Mouse (Mus musculus): ENCODE data around the gene Plekha5.
"Not testable (repeated sequence)": the region's sequence is repeated elsewhere in the genome, so short reads cannot be mapped to it uniquely, and the experiment has no call there.

The Plekha5 gene

GRCm38 (mm10) chr6:140490220-140490619 lies 66.4 kb downstream of the Plekha5 start:
- DNase-seq (ENCODE audit: low read depth, low spot score): no peak

- peak; percentile 33 for DNase-seq (ENCODE audit: low read depth, low spot score)
Measured at GRCm38 (mm10) chr6:140490921-140491537, 67.2 kb downstream of the Plekha5 start.

- DNase-seq (ENCODE audit: low read depth, low spot score): no peak
Measured at GRCm38 (mm10) chr6:140492043-140492442, 68.2 kb downstream of the Plekha5 start.

- no peak for DNase-seq (ENCODE audit: low read depth, low spot score)
Measured at GRCm38 (mm10) chr6:140498074-140498473, 74.2 kb downstream of the Plekha5 start.

GRCm38 (mm10) chr6:140498958-140499357 lies 75.1 kb downstream of the Plekha5 start:
- DNase-seq (ENCODE audit: low read depth, low spot score): no peak

GRCm38 (mm10) chr6:140500829-140501228 lies 77.0 kb downstream of the Plekha5 start:
- DNase-seq (ENCODE audit: low read depth, low spot score): not testable (repeated sequence)

- DNase-seq (ENCODE audit: low read depth, low spot score): peak; percentile 81
Measured at GRCm38 (mm10) chr6:140501841-140502240, 78.0 kb downstream of the Plekha5 start.

- DNase-seq (ENCODE audit: low read depth, low spot score): peak; percentile 17
Measured at GRCm38 (mm10) chr6:140504796-140505195, 80.9 kb downstream of the Plekha5 start.

GRCm38 (mm10) chr6:140507605-140508004 lies 83.8 kb downstream of the Plekha5 start:
- DNase-seq (ENCODE audit: low read depth, low spot score): peak; percentile 82

- DNase-seq (ENCODE audit: low read depth, low spot score): peak; percentile 19
Measured at GRCm38 (mm10) chr6:140508475-140509150, 84.8 kb downstream of the Plekha5 start.

GRCm38 (mm10) chr6:140509151-140509530 lies 85.3 kb downstream of the Plekha5 start:
- DNase-seq (ENCODE audit: low read depth, low spot score): no peak

GRCm38 (mm10) chr6:140512016-140512415 lies 88.2 kb downstream of the Plekha5 start:
- DNase-seq (ENCODE audit: low read depth, low spot score): no peak

GRCm38 (mm10) chr6:140512427-140512826 lies 88.6 kb downstream of the Plekha5 start:
- DNase-seq (ENCODE audit: low read depth, low spot score): no peak

GRCm38 (mm10) chr6:140514205-140515110 lies 90.6 kb downstream of the Plekha5 start:
- DNase-seq (ENCODE audit: low read depth, low spot score): peak; percentile 66

- DNase-seq (ENCODE audit: low read depth, low spot score): no peak
Measured at GRCm38 (mm10) chr6:140515550-140515949, 91.7 kb downstream of the Plekha5 start.

- DNase-seq (ENCODE audit: low read depth, low spot score): no peak
Measured at GRCm38 (mm10) chr6:140516202-140516601, 92.3 kb downstream of the Plekha5 start.

- DNase-seq (ENCODE audit: low read depth, low spot score): peak; percentile 72
Measured at GRCm38 (mm10) chr6:140517188-140517587, 93.3 kb downstream of the Plekha5 start.

- no peak for DNase-seq (ENCODE audit: low read depth, low spot score)
Measured at GRCm38 (mm10) chr6:140519019-140519418, 95.2 kb downstream of the Plekha5 start.

GRCm38 (mm10) chr6:140519488-140520159 lies 95.8 kb downstream of the Plekha5 start:
- DNase-seq (ENCODE audit: low read depth, low spot score): peak; percentile 19

GRCm38 (mm10) chr6:140520961-140521360 lies 97.1 kb downstream of the Plekha5 start:
- peak; percentile 64 for DNase-seq (ENCODE audit: low read depth, low spot score)

GRCm38 (mm10) chr6:140521832-140522231 lies 98.0 kb downstream of the Plekha5 start:
- DNase-seq (ENCODE audit: low read depth, low spot score): no peak

- DNase-seq (ENCODE audit: low read depth, low spot score): no peak
Measured at GRCm38 (mm10) chr6:140523600-140523999, 99.7 kb downstream of the Plekha5 start.

Data from R1 (cell line).